Mouse (Mus musculus): ENCODE measurements around the gene Rab31. TPM values are rescaled to one million over a fixed set of nuclear protein-coding genes. Genes with fewer than 3 reads are reported as not detected.
"Not testable (repeated sequence)": the region's sequence is repeated elsewhere in the genome, so short reads cannot be mapped to it uniquely, and the experiment has no call there.

The Rab31 gene
- polyA plus RNA-seq, 1 experiment from 2014 or later, result 62.5 TPM

GRCm38 (mm10) chr17:65643051-65643521 is 129.5 kb downstream of the Rab31 start:
- no peaks in the 10 kb centered on the region for H3K9me3 ChIP-seq (replicated peaks)
- H3K27me3 ChIP-seq (ENCODE audit: low read depth, poor library complexity, severe bottlenecking), result no peaks in the 10 kb centered on the region
- H3K27ac ChIP-seq (replicated peaks), result peak overlapping the region; percentile 67; the same call in 1 of the 2 replicates
- no peak overlapping the region for H3K4me3 ChIP-seq
- no peak for DNase-seq (ENCODE audit: low spot score)
- H3K4me1 ChIP-seq, result peaks cover 23% of the 10 kb centered on the region
- no peaks in the 10 kb centered on the region for H3K36me3 ChIP-seq
- WGBS, result 39% methylated on average over 10 of the region's 10 CpGs

GRCm38 (mm10) chr17:65642578-65642991 is 130.0 kb downstream of the Rab31 start:
- peak overlapping the region; percentile 67 for H3K27ac ChIP-seq (replicated peaks)
- WGBS, result 25% methylated on average over 5 of the region's 5 CpGs
- DNase-seq (ENCODE audit: low spot score), result peak; percentile 16

DNA sequence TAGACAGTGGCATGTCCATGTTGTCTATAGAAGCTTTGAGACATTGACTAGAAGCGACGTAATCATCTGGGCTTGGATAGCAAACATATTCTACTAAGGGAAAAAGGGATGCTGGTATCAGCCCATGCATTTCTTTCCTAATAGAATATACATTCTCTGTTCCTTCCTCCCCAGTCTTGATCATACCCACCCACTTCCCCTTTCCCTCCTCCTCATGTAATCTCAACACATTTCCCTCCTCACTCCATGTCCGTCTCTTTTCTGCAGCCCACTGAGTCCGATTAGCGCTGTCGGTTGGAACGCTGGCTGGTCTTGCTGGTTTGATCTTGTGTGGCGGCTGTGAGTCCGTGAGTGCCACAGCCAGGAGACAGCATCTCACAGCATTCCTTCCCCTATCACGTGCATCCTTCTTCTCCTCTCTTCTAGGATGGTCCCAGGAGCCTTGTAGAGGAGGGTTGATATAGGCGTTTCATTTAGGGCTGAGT is 130.8 kb downstream of the Rab31 start, which contains the start of gene Txndc2:
Gene Txndc2, minus strand, starts transcription at position 435 of the 485 bp plus-strand sequence.
- Histone ChIP-seq H3K36me3 (no peaks in the 10 kb centered on the region), H3K27ac (replicated peaks) (peak within 1 kb of the TSS; percentile 67)
- 92% methylated on average over 11 of the region's 11 CpGs for WGBS

More at GRCm38 (mm10) chr17:65642578-65642991, 130.0 kb downstream of the Rab31 start:
- H3K27me3 ChIP-seq (ENCODE audit: low read depth, poor library complexity, severe bottlenecking), result no peaks in the 10 kb centered on the region
- H3K9me3 ChIP-seq (replicated peaks), result no peaks in the 10 kb centered on the region
- no peak overlapping the region for H3K4me3 ChIP-seq
- no peaks in the 10 kb centered on the region for H3K36me3 ChIP-seq
- H3K4me1 ChIP-seq, result peaks cover 19% of the 10 kb centered on the region

GRCm38 (mm10) chr17:65639144-65639543 is 133.4 kb downstream of the Rab31 start:
- no peak for DNase-seq (ENCODE audit: low spot score)
- no peaks in the 10 kb centered on the region for H3K36me3 ChIP-seq
- no peak overlapping the region for H3K27ac ChIP-seq (replicated peaks)
- peaks cover 19% of the 10 kb centered on the region for H3K4me1 ChIP-seq
- H3K9me3 ChIP-seq (replicated peaks), result no peaks in the 10 kb centered on the region
- no peak overlapping the region for H3K4me3 ChIP-seq
- no peaks in the 10 kb centered on the region for H3K27me3 ChIP-seq (ENCODE audit: low read depth, poor library complexity, severe bottlenecking)
- WGBS, result 82% methylated on average over 1 of the region's 1 CpGs

More for the DNA sequence above, 130.8 kb downstream of the Rab31 start, which contains the start of gene Txndc2:
- Histone ChIP-seq H3K4me1 (peaks cover 19% of the 10 kb centered on the region), H3K9me3 (replicated peaks) (no peaks in the 10 kb centered on the region), H3K27me3 (ENCODE audit: low read depth, poor library complexity, severe bottlenecking) (no peaks in the 10 kb centered on the region), H3K4me3 (no peak within 1 kb of the TSS)
- no peak for DNase-seq (ENCODE audit: low spot score)

DNA sequence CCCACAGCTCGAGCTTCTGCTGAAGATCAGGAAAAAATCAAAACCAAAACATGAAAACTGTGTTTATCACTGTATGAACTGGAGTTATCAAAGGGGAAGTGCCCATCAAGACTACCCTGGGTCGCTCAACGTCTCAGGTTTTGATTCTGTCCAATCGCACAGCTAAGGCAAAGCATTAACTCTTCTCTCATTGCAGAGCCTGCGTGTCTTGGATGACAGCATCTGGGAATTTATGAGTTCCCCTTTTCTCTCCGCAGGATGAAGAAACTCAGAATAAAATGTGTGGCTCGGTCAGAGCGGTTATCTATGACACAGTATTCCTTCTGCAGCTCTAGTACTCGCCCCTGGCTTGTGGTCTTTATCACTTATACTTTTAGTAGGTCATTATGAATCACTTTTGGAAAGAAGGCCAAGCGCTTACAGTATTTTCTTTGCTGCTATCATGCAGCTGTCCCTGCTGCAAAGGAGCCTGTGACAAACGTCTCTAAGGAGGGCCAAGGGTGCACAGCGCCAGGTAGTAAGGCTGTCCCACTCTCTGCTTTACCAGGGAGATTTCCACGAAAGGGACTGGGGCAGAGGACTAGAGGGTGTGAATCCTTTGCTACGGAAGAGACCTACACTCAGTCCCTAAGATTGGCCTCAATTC is 136.7 kb downstream of the Rab31 start:
- 90% methylated on average over 14 of the region's 14 CpGs for WGBS
- Histone ChIP-seq H3K36me3 (no peaks in the 10 kb centered on the region), H3K9me3 (replicated peaks) (no peaks in the 10 kb centered on the region), H3K27ac (replicated peaks) (no peak overlapping the region), H3K27me3 (ENCODE audit: low read depth, poor library complexity, severe bottlenecking) (no peaks in the 10 kb centered on the region), H3K4me1 (no peaks in the 10 kb centered on the region), H3K4me3 (no peak overlapping the region)
- DNase-seq (ENCODE audit: low spot score), result no peak

DNA sequence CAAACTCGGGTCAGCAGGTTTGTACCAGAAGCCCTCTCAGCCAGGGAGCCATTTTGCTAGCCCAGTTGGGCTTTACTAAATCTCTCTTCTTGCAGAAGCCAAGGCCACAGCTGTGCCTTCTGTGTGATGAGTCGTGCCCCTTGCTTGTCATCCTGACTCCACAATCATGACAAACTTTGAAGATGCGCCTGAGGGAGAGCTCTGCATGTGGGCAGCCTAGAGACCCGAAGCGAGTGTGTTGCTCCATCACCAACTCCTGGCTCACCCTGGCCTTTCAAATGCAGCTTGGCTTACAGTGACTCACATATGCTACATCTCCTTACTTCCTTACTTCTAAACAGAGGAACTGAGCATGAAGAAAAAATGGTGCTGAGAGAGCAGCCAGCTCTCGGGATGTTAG is 142.6 kb downstream of the Rab31 start:
- no peaks in the 10 kb centered on the region for H3K9me3 ChIP-seq (replicated peaks)
- no peak overlapping the region for H3K27ac ChIP-seq (replicated peaks)
- H3K36me3 ChIP-seq, result no peaks in the 10 kb centered on the region
- no peak overlapping the region for H3K4me3 ChIP-seq
- H3K4me1 ChIP-seq, result no peaks in the 10 kb centered on the region
- no peak for DNase-seq (ENCODE audit: low spot score)
- no peaks in the 10 kb centered on the region for H3K27me3 ChIP-seq (ENCODE audit: low read depth, poor library complexity, severe bottlenecking)
- WGBS, result 84% methylated on average over 6 of the region's 6 CpGs

DNA sequence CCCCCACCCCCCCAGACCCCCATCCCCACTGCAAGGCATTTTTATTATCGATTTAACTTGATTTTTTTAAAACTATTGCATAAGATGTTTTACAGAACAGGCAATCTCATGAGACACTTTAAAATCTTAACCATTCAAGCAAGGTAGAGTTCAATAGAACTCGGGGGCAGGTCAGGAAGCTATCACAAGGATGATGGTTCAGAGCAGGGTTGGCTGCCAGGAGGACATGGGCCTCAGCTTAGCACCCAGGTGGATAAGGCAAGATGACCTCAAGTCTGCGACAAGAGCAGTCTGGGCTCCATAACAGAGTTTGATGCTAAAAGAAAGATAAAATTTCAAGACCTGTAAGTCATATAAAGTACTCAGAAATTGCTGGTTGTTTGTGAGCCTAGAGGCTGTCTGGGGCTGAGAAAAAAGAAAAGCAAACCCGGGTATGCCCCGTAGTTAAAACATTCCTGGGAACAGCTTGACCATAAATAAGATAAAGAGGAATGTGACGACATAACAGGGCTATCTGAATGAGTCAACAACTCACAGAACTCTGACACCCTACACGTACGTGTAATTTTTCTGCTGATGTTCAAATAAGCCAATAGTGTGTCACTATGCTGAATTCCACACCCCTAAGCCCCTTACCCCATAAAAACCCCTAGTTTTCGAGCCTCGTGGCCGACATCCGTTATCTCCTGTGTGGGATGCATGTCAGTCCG is 143.6 kb downstream of the Rab31 start:
- not testable (repeated sequence) for H3K36me3 ChIP-seq; H3K27me3 ChIP-seq (ENCODE audit: low read depth, poor library complexity, severe bottlenecking); H3K9me3 ChIP-seq (replicated peaks); DNase-seq (ENCODE audit: low spot score); H3K27ac ChIP-seq (replicated peaks); H3K4me3 ChIP-seq; H3K4me1 ChIP-seq
- 90% methylated on average over 13 of the region's 13 CpGs for WGBS

- Histone ChIP-seq H3K4me3 (no peak overlapping the region), H3K9me3 (replicated peaks) (peaks cover 5% of the 10 kb centered on the region; the same call in 1 of the 2 replicates), H3K36me3 (no peaks in the 10 kb centered on the region), H3K4me1 (no peaks in the 10 kb centered on the region), H3K27ac (replicated peaks) (no peak overlapping the region), H3K27me3 (ENCODE audit: low read depth, poor library complexity, severe bottlenecking) (no peaks in the 10 kb centered on the region)
- DNase-seq (ENCODE audit: low spot score), result no peak
- WGBS, result 88% methylated on average over 6 of the region's 6 CpGs
These were observed 146.3 kb downstream of the Rab31 start for GRCm38 (mm10) chr17:65626301-65626700.

GRCm38 (mm10) chr17:65625563-65625962 is 147.0 kb downstream of the Rab31 start:
- no peaks in the 10 kb centered on the region for H3K4me1 ChIP-seq
- H3K27ac ChIP-seq (replicated peaks), result no peak overlapping the region
- WGBS, result 93% methylated on average over 6 of the region's 6 CpGs
- no peaks in the 10 kb centered on the region for H3K27me3 ChIP-seq (ENCODE audit: low read depth, poor library complexity, severe bottlenecking)
- no peak overlapping the region for H3K4me3 ChIP-seq
- H3K36me3 ChIP-seq, result no peaks in the 10 kb centered on the region
- H3K9me3 ChIP-seq (replicated peaks), result peaks cover 5% of the 10 kb centered on the region; the same call in 1 of the 2 replicates
- DNase-seq (ENCODE audit: low spot score), result no peak

DNA sequence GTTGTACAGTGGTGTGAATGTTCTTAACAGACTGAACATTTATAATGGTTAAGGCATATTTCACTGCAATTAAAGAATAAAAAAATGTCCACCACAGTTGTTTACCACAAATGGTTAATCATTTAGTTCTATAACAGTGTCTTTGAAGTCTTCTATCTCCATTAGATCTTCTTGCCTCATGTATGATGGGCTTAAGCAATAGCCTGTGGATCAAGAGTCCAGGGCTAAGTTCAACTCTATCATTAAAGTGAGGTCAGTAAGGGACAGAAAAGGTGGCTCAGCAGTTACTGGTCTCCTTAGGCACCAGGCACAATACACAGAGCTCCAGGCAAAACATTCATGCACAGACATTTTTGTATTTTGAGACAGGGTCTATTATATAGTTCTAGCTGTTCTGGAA is 149.4 kb downstream of the Rab31 start:
- Histone ChIP-seq H3K27me3 (ENCODE audit: low read depth, poor library complexity, severe bottlenecking) (no peaks in the 10 kb centered on the region), H3K4me1 (no peaks in the 10 kb centered on the region), H3K4me3 (no peak overlapping the region), H3K36me3 (no peaks in the 10 kb centered on the region), H3K9me3 (replicated peaks) (peaks cover 5% of the 10 kb centered on the region; the same call in 1 of the 2 replicates), H3K27ac (replicated peaks) (no peak overlapping the region)
- DNase-seq (ENCODE audit: low spot score), result no peak

GRCm38 (mm10) chr17:65618431-65618830 is 154.1 kb downstream of the Rab31 start:
- no peaks in the 10 kb centered on the region for H3K27me3 ChIP-seq (ENCODE audit: low read depth, poor library complexity, severe bottlenecking)
- no peak overlapping the region for H3K4me3 ChIP-seq
- H3K36me3 ChIP-seq, result no peaks in the 10 kb centered on the region
- peaks cover 16% of the 10 kb centered on the region for H3K4me1 ChIP-seq
- no peaks in the 10 kb centered on the region for H3K9me3 ChIP-seq (replicated peaks)
- no peak overlapping the region for H3K27ac ChIP-seq (replicated peaks)
- no peak for DNase-seq (ENCODE audit: low spot score)
- WGBS, result 96% methylated on average over 2 of the region's 2 CpGs

- H3K9me3 ChIP-seq (replicated peaks), result no peaks in the 10 kb centered on the region
- H3K27me3 ChIP-seq (ENCODE audit: low read depth, poor library complexity, severe bottlenecking), result no peaks in the 10 kb centered on the region
- no peak overlapping the region for H3K4me3 ChIP-seq
- DNase-seq (ENCODE audit: low spot score), result no peak
- 50% methylated on average over 3 of the region's 3 CpGs for WGBS
- H3K27ac ChIP-seq (replicated peaks), result no peak overlapping the region
- peaks cover 31% of the 10 kb centered on the region for H3K4me1 ChIP-seq
- H3K36me3 ChIP-seq, result no peaks in the 10 kb centered on the region
These were observed 156.9 kb downstream of the Rab31 start for GRCm38 (mm10) chr17:65615678-65616077.

- no peaks in the 10 kb centered on the region for H3K9me3 ChIP-seq (replicated peaks)
- H3K27me3 ChIP-seq (ENCODE audit: low read depth, poor library complexity, severe bottlenecking), result no peaks in the 10 kb centered on the region
- H3K27ac ChIP-seq (replicated peaks), result peak overlapping the region; percentile 99
- peaks cover 3% of the 10 kb centered on the region; the same call in 1 of the 2 replicates for H3K36me3 ChIP-seq
- peak overlapping the region; percentile 98 for H3K4me3 ChIP-seq
- no peak for DNase-seq (ENCODE audit: low spot score)
- H3K4me1 ChIP-seq, result peaks cover 37% of the 10 kb centered on the region
- 2% methylated on average over 9 of the region's 9 CpGs for WGBS
These were observed 158.1 kb downstream of the Rab31 start for GRCm38 (mm10) chr17:65614431-65614830.

All from midbrain, embryonic 10.5 days (tissue).